Mouse (Mus musculus) skeletal muscle tissue, adult 2 months (tissue): ENCODE measurements around the gene Adat1.

Experiments used
- DNase-seq: peaks from one replicate; pipeline ENCODE4 v3.0.0-alpha.2; 2012; ENCODE audit warnings: low read depth, low spot score

Gene Adat1

DNA sequence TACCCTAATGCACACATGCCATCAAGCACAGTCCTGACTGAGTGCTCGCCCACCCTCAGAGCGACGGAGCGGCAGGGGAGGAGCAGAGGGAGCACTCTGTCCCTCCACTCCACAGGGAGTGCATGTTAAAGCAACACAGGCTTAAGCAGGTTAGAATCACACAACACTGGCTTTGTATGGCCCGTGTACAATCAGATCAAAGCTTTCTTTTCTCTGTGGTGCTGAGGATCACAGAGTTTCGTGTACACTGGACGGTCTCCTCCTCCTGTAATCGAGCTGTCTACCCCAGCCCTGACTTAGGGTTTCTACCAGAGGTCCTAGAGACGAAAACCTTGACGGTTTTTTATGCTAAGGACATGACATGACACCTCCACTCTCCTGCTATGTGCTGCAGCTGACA is 23.6 kb downstream of the Adat1 start:
- DNase-seq: no peak

GRCm38 (mm10) chr8:111967246-111967870 is 24.7 kb downstream of the Adat1 start:
- DNase-seq: no peak

DNA sequence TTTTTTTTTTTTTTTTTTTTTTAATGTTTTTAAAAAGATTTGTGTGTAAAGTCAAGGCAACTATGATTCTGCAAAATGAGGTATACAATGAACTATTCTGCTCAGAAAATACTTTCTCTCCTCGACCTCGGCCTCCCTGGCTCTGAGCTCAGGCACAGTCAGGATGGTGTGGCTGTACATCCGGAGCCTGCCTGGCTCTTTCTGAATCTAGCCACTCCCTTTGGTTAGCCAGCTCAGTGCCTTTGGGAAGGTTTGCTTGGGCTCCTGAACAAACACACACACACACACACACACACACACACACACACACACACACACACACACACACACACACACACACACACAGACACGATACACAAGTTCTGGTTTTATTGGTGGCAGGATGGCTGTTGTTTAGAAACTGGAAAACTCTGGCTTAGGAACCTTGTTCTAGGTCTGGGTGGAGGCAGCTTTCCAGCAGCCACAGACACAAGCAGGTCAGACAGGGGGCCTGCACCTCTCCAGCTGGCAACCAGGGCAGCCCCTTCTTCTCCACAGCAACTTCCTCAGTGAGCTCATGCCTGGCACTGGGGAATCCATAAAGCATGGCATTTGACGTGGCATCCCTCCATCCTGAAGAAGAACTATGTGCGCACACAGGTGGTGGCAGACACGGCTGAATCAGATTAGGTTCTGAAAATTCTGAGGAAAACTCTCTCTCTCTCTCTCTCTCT is 27.1 kb downstream of the Adat1 start:
- DNase-seq: no peak

- DNase-seq: no peak
These were observed 27.8 kb downstream of the Adat1 start for GRCm38 (mm10) chr8:111964351-111964750.

DNA sequence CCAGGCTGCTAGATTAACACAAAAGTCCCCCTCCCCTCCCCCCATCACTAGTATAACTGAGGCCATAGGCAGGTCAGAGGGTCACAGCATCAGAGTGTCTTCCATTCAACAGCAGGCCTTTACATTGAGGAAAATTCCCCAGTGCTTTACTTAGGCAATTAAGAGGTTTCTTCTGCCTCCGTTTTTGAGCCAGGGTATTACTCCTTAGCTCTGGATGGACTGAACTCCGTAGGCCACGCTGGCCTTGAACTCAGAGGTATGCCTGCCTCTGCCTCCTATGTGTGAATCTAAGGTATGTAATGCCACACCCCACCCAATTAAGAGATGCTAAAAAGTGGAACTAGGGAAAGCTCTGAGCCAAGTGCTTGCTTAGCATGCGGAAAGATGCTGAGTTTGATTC is 28.6 kb downstream of the Adat1 start:
- no peak for DNase-seq

- no peak for DNase-seq
These were observed 29.0 kb downstream of the Adat1 start for GRCm38 (mm10) chr8:111963091-111963490.

DNA sequence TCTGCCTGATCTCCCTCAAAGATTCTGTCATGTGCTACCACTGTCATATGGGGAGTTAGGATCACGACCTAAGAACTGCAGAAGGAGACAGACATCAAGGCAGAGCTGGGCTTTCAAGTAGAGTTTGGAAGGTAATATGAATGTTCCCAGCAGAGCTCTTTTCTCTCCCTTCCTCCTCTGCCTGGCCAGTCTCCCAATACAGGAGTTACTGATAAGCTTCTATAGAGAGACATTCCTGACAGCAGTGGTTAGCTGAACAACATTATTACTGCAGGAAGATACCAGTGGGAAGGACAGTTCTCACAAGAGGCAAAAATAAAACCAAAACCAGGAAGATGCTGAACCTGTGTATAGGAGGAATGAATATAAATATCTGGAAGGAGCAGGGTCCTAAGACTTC is 29.5 kb downstream of the Adat1 start:
- no peak for DNase-seq

DNA sequence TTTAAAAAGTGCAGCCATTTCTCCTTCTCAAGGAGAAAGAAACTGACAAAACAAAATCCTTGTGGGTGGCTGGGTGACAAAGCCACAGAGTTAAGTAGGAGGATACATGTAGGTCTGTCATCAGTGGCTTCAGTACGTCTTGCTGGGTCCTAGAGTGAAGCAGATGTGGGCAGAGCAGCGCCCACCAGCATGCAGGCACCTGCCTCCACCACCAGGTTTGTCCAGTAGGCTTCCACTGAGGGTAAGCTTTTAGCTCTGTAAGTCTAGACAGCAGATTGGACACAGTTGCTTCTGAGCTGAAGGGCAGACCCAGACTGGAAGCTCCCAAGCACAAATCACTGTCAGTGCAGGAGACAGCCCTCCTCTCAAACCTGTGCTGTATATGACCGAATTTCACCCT is 30.8 kb downstream of the Adat1 start:
- DNase-seq: no peak

DNA sequence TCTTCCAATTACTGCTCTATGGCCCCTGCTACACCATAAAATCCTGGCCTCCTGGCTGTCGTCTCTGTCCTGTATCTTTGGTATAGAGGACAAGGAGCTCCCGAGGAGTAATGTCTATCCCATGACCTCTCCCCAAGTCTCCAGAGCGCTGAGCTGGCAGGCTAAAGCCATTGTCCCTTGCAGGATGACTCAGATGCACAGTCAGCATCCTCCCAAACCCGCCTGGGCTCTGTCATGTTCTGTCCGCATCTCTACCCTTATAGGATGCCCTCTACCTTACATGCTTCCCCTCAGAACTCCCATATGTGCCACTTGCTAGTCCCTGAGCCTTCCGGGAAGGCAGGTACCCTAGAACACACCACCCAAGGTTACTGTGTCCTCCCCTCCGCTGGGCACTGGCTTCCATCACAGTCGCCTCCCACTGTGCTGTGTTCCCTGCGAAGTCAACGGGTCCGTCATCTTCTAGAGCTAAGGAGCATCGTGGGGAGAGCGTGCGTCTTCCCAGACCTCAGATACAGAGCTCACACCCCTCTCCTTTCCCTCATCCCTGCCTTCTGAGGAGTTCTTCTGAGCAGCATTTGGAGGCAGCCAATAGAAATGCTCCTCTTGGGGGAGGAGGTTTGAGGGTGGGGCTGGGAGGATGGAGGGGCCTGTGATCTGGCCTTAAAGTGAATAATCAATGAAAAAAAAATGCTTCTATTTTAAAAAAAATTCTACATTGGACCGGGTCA is 31.3 kb downstream of the Adat1 start:
- DNase-seq: no peak

DNA sequence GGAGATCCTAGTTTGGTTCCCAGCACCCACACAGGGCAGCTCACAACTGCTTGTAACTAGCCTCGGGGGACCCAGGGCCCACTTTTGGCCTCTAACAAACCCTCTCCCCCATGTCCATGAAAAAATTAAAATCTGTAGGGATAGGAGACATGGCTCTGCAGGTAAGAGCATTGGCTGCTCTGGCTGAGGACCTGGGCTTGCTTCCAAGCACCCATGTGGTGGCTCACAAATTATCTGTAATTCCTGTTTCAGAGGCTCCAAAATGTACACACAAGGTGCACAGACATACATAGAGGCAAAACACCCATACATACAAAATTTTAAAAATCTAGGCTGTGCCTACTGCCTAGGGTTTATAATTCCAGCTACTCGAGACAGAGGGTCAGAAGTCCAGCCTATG is 34.9 kb downstream of the Adat1 start:
- no peak for DNase-seq

- DNase-seq: no peak
These were observed 36.2 kb downstream of the Adat1 start for GRCm38 (mm10) chr8:111955879-111956278.

DNA sequence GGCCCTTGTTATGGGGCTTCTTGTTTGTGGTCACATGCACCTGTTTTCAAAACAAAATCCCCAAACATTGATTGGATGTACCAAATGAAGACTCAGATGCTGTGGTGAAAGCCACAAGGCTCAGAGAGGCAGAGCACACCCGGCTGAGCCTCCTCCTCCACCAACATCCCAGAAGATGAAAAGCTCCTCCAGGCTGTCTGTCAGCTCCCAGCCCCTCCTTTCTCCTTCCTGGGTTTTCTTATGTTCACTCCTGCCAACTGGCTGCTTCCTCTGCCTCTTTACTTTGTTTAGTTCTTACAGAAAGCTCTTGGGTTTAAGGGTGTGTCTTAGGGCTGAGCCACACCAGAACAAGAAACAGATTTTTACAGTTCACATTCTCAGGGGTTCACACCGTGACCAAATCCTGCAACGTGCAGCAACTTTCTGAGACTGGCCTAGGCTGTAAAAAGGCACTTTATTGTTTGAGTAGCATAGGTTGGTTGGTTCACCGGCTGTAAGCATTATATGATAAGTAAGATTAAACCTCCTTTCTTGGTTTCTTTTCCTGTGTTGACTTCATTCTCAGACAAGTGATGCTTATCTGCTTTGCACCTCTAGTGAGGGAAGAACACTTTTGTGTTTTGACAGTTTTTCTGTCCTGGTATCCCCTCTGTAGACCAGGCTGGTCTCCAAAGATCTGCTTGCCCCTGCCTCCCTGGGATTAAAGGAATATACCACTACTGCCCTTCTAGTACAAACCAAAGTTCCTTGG is 37.1 kb downstream of the Adat1 start:
- DNase-seq: no peak

DNA sequence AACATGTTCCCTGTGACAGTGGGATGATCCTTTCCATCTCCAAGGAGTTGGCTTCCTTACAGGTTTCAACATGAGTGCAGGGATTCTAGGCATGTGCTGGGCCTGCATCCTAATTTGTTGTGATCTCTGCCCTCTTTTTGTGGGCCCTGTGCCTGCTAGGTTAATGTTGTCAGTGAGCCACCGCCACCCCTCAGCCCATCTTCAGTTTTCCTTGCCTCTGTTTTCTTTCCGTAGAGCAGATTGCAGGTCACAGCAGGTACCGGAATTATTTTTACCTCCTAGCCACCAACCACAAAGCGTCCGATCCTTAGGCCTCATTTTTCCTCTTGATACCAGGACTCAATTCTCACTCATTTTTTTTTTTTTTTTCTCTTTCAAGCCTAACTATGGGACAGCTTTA is 40.2 kb downstream of the Adat1 start:
- DNase-seq: no peak

DNA sequence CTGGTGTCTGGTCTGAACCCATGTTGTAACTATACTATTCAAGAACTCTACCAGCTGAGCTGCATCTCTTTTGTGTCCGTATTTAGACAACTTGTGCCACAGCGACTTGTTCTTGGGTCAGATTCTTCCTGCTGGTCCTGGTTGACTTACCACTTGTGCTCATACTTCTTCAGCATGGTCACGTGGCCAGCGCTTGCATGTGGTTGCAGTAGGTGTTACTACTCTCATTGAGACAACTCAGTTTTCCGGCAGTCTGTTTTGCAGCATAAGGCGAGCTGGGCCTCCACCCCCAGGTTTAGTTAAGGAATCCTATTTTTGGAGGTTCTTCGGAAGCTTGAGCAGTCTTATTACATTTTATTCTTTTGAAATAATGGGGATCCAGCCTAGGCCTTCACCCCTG is 40.8 kb downstream of the Adat1 start:
- DNase-seq: no peak

DNA sequence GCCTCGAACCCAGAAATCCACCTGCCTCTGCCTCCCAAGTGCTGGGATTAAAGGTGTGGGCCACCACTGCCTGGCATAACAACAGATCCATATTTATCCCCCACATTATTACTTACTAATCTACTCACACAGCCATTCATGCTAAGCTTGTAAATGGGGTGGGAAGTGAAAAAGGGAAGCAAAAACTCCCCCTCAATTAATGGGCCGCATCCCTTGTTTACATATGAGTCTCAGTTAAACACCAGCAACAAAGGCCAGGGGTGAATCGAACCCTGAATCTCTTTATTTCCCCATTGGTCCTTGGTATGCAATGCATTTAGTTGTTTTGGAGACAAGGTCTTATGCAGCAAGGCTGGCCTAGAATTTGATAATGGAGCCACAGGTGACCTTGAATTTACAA is 41.3 kb downstream of the Adat1 start:
- no peak for DNase-seq

- no peak for DNase-seq
These were observed 44.1 kb downstream of the Adat1 start for GRCm38 (mm10) chr8:111947954-111948353.

DNA sequence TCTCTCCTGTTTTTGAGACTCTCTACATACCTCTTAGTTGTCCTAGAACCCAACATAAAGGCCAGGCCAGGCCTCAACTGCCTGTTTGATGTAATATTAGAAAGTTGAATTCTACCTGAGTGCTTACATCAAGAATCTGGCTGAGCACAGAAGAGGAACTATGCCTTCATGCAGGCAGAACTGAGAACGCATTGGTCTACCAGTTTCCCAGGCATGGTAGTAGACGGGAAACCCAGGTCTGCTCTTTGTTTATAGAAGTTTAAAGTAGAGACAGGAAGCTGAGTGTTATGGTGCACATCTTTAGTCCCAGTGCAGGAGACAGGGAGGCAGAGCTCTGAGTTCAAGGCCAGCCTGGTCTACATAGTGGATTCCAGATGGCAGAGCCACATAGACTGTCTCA is 45.0 kb downstream of the Adat1 start:
- no peak for DNase-seq

GRCm38 (mm10) chr8:111943544-111943943 is 48.6 kb downstream of the Adat1 start:
- DNase-seq: no peak

GRCm38 (mm10) chr8:111941101-111941454 is 51.0 kb downstream of the Adat1 start:
- no peak for DNase-seq

DNA sequence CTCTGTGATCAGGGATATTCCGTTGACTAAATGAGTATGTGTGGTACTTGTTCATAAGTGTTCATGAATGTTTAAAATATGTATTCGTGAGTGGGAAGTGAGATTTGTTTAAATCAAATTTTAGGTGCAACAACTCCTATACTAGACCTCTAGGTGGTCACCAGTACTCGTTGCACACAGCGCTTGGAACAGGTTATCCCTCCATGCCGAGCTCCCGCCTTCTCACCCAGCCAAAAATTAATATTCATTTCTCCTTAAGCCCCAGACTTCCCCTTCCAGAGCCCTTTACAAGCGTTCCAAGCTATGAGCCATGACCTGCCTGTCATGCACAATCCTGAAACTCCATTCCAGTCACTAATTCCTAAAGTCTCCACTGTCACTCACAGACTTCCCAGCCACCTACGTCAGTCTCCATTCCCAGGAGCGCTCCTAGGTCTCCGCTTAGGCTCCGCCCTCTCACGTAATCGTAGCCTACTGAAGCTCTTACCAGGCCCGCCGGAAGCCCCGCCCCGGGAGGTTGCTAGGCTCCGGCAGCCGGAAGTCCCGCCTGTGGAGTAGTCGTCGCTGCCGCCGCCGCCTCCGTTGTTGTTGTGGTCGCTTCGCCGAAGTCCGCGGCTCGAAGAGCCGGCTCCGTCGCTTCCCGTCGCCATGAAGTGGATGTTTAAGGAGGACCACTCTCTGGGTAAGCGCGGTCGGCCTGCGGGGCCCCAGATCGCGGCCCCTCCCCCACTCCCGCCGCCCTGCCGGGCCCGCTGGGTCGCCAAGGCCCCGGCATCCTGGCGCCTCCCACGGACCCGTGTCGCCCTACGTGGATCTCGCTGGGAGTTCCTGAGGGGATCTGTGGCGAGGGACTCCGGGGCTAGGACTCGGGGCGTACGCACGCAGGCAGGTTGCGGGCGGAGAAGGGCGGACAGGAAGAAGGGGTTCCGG is 51.7 kb downstream of the Adat1 start, which contains the start of gene Gabarapl2:
Gabarapl2 (plus strand) TSS at position 533 of the 930 bp plus-strand sequence.
- peak; percentile 92 for DNase-seq

DNA sequence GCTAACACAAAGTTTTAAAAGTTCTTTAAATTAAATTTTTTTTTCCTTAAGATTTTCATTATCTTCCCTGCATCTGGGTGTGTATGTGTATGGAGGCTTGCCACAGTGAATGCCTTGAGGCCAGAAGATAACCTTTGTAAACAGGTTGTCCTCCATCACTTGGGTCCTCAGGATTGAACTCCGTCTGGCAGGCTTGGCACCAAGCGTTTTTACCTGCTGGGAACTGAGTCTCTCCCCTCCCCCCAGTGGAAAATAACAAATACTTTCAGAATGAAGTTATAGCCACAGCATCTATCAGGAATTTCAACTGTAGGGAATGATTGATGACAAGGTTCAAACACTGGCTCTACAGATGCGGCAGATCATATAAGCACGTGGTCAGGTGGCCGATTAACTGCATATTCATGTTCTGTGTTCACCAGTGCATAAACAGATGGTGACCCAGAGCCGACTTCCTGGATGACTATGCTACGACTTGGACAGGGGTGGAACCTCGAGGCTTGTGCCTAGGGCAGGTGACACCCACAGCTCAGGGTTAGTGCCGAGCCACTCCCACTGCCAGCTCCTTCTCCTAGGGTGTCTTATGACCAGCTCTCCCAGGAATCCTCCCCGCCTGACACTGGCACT is 52.5 kb downstream of the Adat1 start:
- DNase-seq: peak; percentile 64
